Mouse (Mus musculus): ENCODE data around the gene Rev1. TPM values are rescaled to one million over a fixed set of nuclear protein-coding genes. Genes with fewer than 3 reads are reported as not detected.
"Not testable (repeated sequence)": the region's sequence is repeated elsewhere in the genome, so short reads cannot be mapped to it uniquely, and the experiment has no call there.

Gene Rev1
- total RNA-seq, 2 experiments from 2014 or later: 15.5 to 18.7 TPM

DNA sequence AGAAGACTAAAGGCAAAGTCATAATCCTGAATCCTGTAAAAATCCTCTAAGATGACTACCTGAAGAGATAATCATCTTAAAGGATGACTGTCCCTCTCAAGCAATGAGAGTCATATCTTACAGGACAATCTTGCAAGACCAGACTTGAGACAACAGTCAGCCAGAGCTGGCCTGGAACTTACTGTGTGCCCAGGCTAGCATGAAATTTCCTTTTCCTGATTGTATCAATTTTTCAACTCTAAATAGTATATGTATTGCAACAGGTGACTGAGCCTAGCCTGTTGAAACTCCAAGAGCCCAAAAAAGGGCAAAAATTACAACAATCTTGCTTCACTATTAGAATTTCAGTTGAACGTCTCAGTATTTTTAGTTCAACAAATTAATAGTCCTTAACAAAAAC is 26.4 kb downstream of the Rev1 start:
- intact Hi-C loops (cut with DNase I): no loop called here
- no peak for DNase-seq

- DNase-seq: no peak
- intact Hi-C loops (cut with DNase I): no loop called here
These were observed 48.3 kb downstream of the Rev1 start for GRCm38 (mm10) chr1:38081316-38081715.

GRCm38 (mm10) chr1:38071326-38071725 is 58.3 kb downstream of the Rev1 start:
- no peak for DNase-seq
- intact Hi-C loops (cut with DNase I): no loop called here

DNA sequence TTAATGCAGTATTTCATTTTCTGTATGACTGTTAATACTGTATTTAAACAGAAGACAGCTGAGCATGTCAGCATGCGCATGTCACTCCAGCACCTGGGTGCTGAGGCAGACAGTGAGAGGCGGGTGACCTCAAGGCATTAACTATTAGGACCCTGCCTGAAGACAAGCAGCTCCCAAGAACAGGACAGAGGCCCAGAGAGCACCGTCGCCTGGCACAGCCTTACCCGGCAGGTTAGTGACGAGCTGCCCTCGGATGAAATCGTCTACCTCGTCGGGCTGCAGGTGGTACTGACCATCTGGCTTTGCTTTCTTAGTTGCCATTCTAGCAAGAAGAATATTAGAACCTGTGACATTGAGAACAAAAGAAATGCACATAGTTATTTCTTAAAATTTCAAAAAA is 62.3 kb downstream of the Rev1 start:
- intact Hi-C loops (cut with DNase I): no loop called here
- DNase-seq: no peak

DNA sequence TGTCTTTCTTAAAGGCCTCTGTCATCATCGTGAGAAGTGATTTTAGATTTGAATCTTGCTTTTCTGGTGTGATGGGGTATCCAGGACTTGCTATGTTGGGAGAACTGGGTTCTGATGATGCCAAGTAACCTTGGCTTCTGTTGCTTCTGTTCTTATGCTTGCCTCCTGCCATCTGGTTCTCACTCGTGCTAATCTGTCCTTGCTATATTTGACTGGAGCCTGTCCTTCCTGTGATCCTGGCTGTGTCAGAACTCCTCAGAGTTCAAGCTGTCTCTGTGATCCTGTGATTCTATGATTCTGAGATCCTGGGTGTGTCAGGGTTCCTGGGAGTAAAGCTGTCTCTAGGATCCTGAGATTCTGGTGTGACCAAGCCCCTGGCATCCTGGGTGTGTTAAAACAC is 67.4 kb downstream of the Rev1 start:
- DNase-seq; intact Hi-C loops (cut with DNase I): not testable (repeated sequence)

GRCm38 (mm10) chr1:38058417-38058816 is 71.2 kb downstream of the Rev1 start:
- no peak for DNase-seq
- intact Hi-C loops (cut with DNase I): no loop called here

GRCm38 (mm10) chr1:38055176-38055575 is 74.4 kb downstream of the Rev1 start:
- no peak for DNase-seq
- intact Hi-C loops (cut with DNase I): no loop called here

GRCm38 (mm10) chr1:38049562-38049961 is 80.0 kb downstream of the Rev1 start:
- intact Hi-C loops (cut with DNase I): no loop called here
- no peak for DNase-seq

DNA sequence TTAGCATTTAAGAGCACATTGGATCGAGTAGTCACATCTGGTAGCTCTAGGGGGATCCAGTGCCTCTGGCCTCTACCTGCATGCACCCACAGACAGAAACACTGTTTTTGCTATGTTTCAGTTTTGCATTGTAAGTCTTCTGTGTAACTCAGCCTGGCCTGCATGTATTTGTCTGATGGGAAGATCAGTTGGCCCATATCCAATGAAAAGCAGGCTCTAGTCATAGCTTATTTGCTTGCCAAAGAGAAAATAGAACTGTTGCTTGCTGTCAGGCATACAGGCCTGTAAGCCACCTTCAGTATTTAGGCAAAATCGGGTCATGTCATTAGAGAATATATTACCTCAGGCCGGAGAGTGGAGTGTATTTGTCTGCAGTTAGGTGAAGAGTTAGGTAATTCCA is 81.5 kb downstream of the Rev1 start:
- no peak for DNase-seq
- intact Hi-C loops (cut with DNase I): loop anchor here (1.0 kb wide), 1 partner anchor 13 kb away; no protein-coding TSS in a partner anchor

- intact Hi-C loops (cut with DNase I): no loop called here
- DNase-seq: no peak
These were observed 90.7 kb downstream of the Rev1 start for GRCm38 (mm10) chr1:38038898-38039297.

DNA sequence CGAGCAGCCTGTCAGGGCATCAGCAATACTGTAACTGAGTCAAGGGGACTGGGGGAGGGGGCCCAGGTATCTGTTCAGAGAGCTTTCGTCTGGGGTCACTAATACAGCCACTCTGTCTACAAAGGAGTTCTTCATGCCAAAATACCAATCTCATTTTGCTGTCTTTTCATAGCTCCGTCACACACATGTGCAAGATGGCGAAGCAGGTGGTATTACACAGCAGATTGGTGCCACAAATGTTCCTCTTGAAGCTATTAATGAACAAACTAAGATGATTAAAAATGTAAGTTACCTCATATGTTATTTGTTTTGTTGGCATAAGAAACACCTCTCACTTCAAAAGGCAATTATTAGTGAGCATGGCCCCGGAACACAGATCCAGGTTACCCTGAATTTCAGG is 92.2 kb downstream of the Rev1 start:
- intact Hi-C loops (cut with DNase I): loop anchor here (2.0 kb wide), 1 partner anchor 13 kb away; no protein-coding TSS in a partner anchor
- DNase-seq: no peak

DNA sequence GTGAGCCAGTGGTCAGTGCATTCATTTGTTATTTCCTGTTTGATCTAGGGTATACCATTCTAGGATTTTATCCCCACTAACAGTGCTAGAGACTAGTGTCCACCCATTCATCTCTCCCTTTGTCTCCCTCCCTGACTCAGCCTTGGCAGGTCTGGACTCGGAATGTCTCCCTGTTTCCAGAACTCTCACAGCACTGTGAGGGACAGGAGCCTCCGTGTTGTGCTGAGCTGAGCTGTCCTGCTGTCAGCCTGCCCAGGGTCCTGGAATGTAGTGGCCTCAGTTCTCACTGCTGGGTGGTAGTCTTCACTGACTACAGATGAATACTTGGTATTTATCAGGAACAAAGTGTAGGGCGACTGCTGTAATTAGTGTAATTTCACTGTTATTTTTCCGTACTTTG is 94.1 kb downstream of the Rev1 start:
- intact Hi-C loops (cut with DNase I): no loop called here
- DNase-seq: no peak

GRCm38 (mm10) chr1:38031391-38031790 is 98.2 kb downstream of the Rev1 start:
- DNase-seq: no peak
- intact Hi-C loops (cut with DNase I): no loop called here

DNA sequence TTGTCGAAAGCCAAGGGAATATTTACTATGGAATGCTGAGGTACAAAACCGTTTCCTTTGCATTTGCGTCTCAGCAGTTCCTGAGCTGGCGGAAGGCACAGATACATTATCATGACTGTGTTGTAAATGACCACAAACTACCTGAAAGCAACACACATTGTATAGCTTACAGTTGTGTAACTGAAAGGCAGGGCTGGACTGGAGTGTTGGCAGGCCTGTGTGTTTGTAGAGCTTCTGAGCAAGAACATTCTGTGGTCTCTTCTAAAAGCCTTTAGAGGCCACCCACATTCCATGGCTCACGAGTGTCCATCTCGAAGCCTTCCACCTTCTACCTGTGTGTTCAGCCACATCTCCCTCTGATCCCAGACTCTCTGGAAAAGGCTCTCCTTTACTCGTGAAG is 102.3 kb downstream of the Rev1 start:
- intact Hi-C loops (cut with DNase I): no loop called here
- no peak for DNase-seq

DNA sequence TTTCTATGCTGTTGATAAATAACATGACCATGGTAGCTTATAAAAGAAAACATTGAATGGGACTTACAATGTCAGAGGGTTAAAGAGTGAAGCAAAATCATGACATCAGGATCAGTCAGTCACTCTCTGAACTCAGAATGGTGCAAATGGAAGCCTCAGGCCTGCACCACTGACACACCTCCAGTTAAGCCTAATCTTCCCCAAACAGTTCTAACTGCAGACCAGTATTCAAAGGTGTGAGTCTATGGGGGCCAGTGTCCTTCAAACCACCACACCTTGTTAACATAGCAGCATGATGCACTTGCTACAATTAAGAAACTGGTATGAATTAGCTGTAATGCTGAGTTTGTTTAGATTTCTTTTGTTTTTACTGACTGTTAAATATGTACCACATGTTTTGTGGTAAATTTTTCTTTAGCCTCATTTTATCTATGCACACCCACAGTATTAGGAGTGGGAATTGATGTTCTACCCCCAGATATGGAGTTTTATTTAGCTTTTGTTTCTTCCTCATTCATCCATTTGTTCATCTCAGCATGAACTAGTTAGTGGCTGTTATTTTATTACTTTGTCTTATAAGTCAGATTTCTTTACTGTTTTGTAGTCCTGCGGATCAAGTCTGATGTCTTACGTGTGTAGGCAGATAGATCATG is 114.9 kb downstream of the Rev1 start:
- DNase-seq: no peak
- intact Hi-C loops (cut with DNase I): no loop called here

DNA sequence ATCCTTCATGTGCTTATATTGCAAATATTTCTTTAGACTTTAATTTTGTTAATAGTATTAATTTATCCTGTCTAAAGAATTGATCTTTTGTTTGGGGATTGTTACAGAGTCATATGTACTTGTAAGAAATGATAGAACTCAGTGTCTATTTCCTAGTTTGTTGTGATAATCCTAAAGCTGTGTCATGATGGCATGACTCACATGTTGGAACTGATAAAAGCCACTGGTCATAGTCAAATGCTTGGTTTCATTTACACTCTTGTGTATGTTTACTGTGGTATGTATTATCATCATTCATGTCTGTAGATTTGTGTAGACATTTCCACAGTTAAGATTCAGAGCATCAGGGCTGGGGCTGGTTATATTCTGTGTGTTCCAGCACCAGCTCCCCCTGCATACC is 117.1 kb downstream of the Rev1 start:
- intact Hi-C loops (cut with DNase I): no loop called here
- DNase-seq: no peak

DNA sequence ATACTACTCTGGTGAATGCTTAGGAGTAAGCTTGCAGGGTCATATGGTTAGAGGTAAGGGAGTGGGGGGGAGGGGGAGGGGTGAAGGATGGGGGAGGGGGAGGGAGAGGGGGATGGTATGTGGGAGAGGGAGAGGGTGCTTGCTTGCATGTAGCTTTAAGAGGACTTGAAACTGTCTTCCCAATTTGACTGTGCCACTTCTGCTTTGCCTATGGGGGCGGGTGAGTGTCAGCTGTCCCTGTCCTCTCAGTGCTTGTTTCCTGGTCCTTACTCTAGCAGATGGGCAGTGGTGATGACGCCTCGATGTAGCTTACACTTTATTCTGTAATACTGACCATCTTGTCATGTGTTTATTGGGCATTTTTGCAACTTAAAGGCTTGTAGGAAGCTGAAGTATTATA is 117.5 kb downstream of the Rev1 start:
- DNase-seq: no peak

GRCm38 (mm10) chr1:38011647-38012046 is 118.0 kb downstream of the Rev1 start:
- DNase-seq: no peak
- intact Hi-C loops (cut with DNase I): no loop called here

More for the DNA sequence above, 117.5 kb downstream of the Rev1 start:
- intact Hi-C loops (cut with DNase I): no loop called here

DNA sequence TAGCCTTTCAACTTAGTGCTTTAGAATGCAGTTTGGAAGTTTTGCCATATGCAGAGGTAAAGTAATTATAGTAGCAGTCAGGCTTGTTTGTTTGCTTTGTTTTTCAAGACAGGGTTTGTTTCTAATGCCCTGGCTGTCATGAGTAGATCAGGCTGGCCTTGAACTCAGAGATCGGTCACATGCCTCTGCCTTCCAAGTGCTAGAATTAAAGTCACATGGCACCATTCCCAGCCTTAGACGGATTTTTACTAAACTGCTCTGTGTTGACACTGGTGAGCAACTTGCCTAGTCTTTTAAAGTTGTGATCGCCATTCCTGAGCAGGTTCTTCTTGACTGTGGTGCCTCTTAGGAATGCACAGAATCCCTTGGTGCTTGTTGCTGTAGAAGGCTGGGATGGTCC is 122.9 kb downstream of the Rev1 start:
- intact Hi-C loops (cut with DNase I): no loop called here
- DNase-seq: no peak

DNA sequence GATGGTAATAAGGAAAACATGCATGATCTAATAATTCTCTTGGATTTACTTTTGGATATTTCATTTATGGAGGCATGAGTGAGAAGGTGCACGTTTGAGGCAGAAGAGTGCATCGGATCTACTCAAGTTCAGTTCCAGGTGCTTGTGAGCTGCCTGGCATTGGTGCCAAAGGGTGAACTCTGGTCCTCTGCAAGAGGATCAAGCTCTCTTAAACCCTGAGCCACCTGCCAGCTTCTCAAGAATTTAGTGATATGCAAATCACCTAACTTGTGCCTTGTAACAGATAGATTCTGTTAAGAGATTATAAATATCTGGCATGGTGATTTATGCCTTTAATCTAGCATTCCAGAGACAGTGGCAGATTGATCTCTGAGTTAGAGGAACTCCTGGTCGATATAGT is 126.6 kb downstream of the Rev1 start:
- no peak for DNase-seq

More for the DNA sequence above, 126.6 kb downstream of the Rev1 start:
- intact Hi-C loops (cut with DNase I): no loop called here

Measured in gastrocnemius, postnatal 36 days (tissue).